Mouse (Mus musculus) E14TG2a.4 (cell line): ENCODE data around the gene Arid2.

Source experiments
- CTCF ChIP-seq: conservative IDR thresholded peaks from 2 replicates; pipeline ENCODE4 v1.5.1; 2014; ENCODE audit warnings: low read length
- NANOG ChIP-seq: IDR thresholded peaks from 2 replicates; pipeline ENCODE4 v1.6.1; 2014; ENCODE audit warnings: borderline replicate concordance, low read length, mixed read lengths
- POU5F1 ChIP-seq: IDR thresholded peaks from 2 replicates; pipeline ENCODE4 v1.6.1; 2014; ENCODE audit warnings: low read length, borderline replicate concordance

DNA sequence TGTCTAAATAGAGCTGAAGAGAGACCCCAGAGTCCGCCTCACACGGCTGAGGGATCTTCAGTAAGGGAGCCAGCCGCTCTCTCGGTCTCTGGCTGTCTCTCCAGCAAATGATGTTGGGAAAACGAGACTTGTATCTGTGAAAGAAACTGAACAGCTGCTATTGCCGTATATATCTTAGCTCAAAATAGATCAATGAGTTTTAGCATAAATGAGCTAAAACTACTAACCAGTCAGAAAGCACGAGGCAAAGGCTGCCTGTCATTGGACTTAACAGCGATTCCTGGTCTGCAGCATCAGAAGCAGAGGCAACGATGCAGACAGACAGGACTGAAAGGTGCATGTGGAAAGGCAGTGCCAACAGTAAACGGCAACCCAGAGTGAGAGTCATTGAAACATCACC lies 111.0 kb downstream of the Arid2 start:
- TF ChIP-seq POU5F1 (no peak), CTCF (no peak), NANOG (no peak)
